Mouse (Mus musculus): ENCODE measurements around the gene Rps27. TPM values are rescaled to one million over a fixed set of nuclear protein-coding genes. Genes with fewer than 3 reads are reported as not detected.
"Not testable (repeated sequence)": the region's sequence is repeated elsewhere in the genome, so short reads cannot be mapped to it uniquely, and the experiment has no call there.

The Rps27 gene
- polyA plus RNA-seq (2016; fragmentation: Nextera tagmentation; extraction: Ambion mirVana), result 1,143 and 1,168 TPM in 2 replicates

DNA sequence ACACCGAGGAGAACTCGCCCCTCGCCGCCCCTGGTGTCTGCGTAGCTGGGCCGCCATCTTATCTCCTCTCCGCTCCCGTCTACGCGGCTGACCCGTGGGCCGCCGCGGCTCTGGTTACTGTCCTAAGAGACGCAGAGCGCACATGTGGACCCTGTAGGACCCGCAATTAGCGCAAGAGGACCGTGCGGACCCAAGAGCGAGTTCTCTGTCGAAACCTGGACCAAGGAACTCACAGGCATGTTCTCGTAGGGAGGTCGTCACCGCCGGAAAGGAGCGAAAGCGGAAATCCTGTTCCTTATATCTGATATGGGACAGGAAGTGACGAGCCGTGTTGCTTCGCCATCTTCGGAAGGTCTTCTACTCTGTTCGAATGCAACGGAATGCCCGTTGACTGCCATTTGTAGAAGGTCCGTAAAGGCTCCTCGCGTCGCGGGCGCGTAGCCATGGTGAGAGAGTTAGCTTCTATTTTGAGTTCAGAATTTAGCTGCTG lies at the start of gene Rps27, which contains the start of gene Rab13:
Gene Rps27, minus strand, starts transcription at position 275 of the 490 bp plus-strand sequence.
Gene Rab13, plus strand, starts transcription at position 319 of the 490 bp plus-strand sequence.
- Histone ChIP-seq H3K4me1 (peaks cover 22% of the 10 kb centered on the region), H3K4me3 (peak within 1 kb of the TSS; percentile 88), H3K36me3 (peaks cover 43% of the 10 kb centered on the region), H3K9me3 (replicated peaks) (no peaks in the 10 kb centered on the region), H3K27me3 (ENCODE audit: low read depth, poor library complexity, severe bottlenecking) (no peaks in the 10 kb centered on the region), H3K27ac (peak within 1 kb of the TSS; percentile 96)
- peak; percentile 91 for DNase-seq (ENCODE audit: low spot score)
- under 1% methylated on average over 42 of the region's 42 CpGs for WGBS

DNA sequence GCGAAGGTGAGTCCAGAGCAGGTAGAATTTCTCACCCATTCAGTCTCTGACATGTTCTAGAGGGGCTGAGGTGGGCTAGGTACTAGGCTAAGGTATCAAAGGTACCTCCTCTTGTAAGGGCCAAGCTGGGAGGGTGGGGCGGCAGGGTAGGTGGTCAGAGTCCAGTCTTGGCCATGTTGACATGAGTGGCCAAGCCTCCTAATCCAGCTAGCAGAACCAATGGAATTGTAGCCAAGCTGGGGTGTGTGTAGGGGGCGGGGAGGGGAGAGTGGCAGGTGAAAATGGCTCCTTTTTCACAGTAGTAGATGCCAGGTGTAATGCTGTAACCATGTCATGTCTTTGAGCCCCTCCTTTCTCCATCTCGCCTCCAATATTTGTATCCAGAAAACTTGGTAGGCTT lies 45.1 kb upstream of the Rps27 start:
- H3K4me1 ChIP-seq, result peaks cover 25% of the 10 kb centered on the region
- WGBS, result 91% methylated on average over 4 of the region's 4 CpGs
- no peak for DNase-seq (ENCODE audit: low spot score)
- H3K9me3 ChIP-seq (replicated peaks), result no peaks in the 10 kb centered on the region
- peaks cover 77% of the 10 kb centered on the region for H3K36me3 ChIP-seq
- H3K4me3 ChIP-seq, result no peak overlapping the region
- no peaks in the 10 kb centered on the region for H3K27me3 ChIP-seq (ENCODE audit: low read depth, poor library complexity, severe bottlenecking)
- no peak overlapping the region for H3K27ac ChIP-seq

DNA sequence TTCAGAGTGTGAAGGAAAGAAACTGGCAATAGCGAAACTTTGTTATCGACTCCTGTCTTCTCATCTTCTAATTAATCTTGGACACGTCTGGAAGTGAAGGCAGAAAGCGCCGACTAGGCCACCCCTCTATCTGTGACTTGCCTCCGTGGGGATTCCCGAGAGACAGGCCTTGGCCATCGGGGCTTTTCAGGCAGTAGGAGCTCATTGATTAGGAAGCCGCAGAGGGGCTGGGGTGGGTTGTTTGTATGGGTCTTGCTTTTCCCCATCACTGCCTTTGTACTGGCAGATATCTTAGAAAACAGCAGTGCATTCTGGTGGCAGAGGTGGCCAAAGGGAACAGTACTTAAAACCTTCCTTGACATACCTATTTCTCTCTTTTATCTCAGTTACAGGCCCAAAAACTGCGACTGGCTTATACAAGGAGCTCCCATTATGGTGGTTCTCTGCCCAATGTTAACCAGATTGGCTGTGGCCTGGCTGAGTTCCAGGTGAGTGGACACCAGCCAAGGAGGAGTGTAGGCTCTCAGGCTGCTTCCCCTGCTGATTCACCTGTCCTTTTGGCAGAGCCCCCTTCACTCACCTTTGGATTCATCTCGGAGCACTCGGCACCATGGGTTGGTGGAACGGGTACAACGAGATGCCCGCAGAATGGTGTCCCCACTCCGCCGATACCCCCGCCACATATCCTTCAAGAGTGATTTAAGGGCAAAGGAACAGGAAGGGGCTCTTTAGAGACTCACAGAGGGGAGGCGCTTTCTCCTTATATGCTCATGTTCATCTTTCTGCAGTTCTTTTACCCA lies 43.5 kb upstream of the Rps27 start:
- Histone ChIP-seq H3K4me3 (no peak overlapping the region; the same call in 1 of the 2 replicates), H3K36me3 (peaks cover 61% of the 10 kb centered on the region), H3K27me3 (ENCODE audit: low read depth, poor library complexity, severe bottlenecking) (no peaks in the 10 kb centered on the region), H3K27ac (no peak overlapping the region), H3K9me3 (replicated peaks) (no peaks in the 10 kb centered on the region), H3K4me1 (peaks cover 26% of the 10 kb centered on the region)
- WGBS, result 94% methylated on average over 19 of the region's 19 CpGs
- DNase-seq (ENCODE audit: low spot score), result no peak

DNA sequence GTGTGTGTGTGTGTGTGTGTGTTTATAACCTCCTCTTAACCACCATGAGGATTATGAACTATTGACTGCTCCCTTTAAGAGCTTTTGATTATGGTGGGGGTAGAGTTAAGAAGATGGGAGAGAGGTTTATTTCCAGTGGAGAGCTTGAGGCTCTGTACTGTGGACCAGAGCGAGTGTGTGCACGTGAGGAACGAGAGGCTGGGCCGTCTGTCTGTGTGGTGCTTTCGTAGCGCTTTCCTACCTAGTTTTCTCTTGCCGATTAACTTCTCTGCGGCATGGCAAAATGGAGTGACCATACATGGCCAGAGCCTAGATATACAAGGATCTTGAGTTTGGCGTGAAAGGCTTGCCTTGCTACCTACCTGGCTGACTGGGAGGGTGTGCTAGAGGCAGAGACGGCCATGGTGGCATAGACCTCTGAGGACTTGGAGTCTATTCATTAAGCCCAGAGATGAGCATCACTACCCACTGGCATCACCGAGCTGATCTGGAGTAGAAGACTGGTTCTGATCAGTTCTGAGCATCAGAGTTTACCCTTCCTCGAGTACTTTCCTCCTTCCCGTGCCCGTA lies 42.4 kb upstream of the Rps27 start:
- DNase-seq (ENCODE audit: low spot score), result no peak
- peaks cover 60% of the 10 kb centered on the region for H3K36me3 ChIP-seq
- 94% methylated on average over 14 of the region's 14 CpGs for WGBS
- no peak overlapping the region for H3K27ac ChIP-seq
- H3K9me3 ChIP-seq (replicated peaks), result no peaks in the 10 kb centered on the region
- peak overlapping the region; percentile 87 for H3K4me3 ChIP-seq
- peaks cover 26% of the 10 kb centered on the region for H3K4me1 ChIP-seq
- no peaks in the 10 kb centered on the region for H3K27me3 ChIP-seq (ENCODE audit: low read depth, poor library complexity, severe bottlenecking)

DNA sequence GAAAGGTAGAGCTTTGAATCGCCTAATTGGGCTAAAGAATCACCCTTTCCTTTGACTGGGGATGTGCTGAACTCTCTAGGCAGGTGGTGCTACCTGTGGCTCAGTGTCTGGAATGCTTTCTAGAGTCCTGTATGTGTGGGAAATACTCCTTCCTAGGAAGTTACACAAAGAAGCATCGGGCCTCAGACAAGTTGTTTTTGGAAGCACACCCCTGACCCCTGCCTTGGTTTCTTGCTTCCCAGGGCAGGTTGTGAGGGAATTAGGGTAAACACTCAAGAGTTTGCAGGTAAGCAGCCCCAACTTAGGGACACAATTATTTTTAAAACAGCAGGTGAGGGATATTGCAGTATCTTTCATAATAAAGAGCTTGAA lies 41.7 kb upstream of the Rps27 start:
- Histone ChIP-seq H3K4me3 (peak overlapping the region; percentile 87), H3K27me3 (ENCODE audit: low read depth, poor library complexity, severe bottlenecking) (no peaks in the 10 kb centered on the region), H3K36me3 (peaks cover 60% of the 10 kb centered on the region), H3K4me1 (peaks cover 26% of the 10 kb centered on the region), H3K27ac (peak overlapping the region; percentile 91), H3K9me3 (replicated peaks) (no peaks in the 10 kb centered on the region)
- no peak for DNase-seq (ENCODE audit: low spot score)
- WGBS, result 19% methylated on average over 2 of the region's 2 CpGs

DNA sequence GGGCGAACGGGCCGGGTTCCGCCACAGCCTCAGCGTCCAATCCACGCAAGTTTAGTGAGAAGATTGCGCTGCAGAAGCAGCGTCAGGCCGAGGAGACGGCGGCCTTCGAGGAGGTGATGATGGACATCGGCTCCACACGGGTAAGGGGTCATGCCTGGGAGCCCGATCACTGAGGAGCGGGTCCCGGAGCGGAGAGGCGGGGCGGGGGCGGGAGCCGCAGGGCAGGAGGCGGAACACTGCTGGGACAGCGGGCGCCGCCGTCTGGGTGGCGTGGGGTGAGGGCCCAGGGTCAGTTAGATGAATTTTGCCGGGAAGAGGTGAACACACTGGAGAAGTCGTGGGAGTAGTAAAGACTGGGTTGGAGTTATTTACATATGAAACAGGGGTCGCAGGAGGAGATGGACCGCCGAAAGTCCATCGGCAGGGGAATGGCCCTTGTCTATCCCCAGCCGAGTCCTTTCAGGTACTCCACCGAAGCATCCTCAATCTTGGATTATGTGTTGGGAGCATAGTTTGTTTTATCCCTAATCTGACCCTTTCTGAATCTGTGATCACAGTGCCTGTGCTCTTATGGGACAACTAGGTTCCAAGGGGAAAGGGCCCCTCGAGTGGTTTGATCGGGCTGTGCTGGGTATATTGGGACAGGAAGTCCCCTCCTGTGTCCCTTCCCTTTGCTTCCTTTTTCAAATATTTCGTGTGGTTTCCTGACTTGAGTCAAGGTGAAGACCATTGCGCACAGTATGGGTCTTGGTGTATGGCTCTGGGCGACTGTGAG lies 41.2 kb upstream of the Rps27 start:
- Histone ChIP-seq H3K36me3 (peaks cover 59% of the 10 kb centered on the region), H3K4me3 (peak overlapping the region; percentile 87), H3K4me1 (peaks cover 26% of the 10 kb centered on the region), H3K27ac (peak overlapping the region; percentile 91), H3K9me3 (replicated peaks) (no peaks in the 10 kb centered on the region), H3K27me3 (ENCODE audit: low read depth, poor library complexity, severe bottlenecking) (no peaks in the 10 kb centered on the region)
- peak; percentile 47 for DNase-seq (ENCODE audit: low spot score)
- 1% methylated on average over 41 of the region's 41 CpGs for WGBS

DNA sequence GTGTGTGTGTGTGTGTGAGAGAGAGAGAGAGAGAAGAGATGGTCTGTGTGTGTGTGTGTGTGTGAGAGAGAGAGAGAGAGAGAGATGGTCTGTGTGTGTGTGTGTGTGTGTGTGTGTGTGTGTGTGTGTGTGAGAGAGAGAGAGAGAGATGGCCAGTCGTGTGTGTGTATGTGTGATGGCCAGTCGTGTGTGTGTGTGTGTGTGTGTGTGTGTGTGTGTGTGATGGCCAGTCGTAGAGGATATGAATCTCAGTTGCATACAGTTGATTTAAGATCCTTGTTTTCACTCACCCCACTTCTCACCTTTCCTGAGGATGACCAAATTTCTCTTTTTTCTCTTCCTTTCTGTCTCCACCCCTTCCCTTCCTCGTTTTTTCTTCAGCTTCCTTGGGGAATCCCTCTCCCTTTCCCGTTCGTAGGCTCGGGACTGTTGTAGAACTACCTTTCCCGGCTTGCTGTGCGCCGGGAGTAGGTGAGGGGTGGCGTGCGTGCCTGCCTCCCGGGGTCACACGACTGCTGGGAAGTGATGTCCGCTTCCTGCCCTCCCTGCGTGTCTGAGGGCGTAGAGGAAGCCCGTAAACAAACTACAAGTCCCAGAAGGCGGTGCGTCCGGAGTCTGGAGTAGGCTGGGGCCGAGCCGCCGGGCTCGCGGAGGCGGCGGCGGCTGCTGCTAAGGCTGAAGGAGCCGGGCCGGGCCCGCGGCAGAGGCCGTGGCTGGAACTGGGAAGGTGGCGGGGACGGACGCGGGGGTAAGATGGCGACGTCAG lies 40.4 kb upstream of the Rps27 start, which contains the start of gene Crtc2:
Gene Crtc2, plus strand, starts transcription at position 511 of the 766 bp plus-strand sequence.
- Histone ChIP-seq H3K4me3 (peak within 1 kb of the TSS; percentile 87), H3K27ac (peak within 1 kb of the TSS; percentile 91), H3K9me3 (replicated peaks) (no peaks in the 10 kb centered on the region), H3K36me3 (peaks cover 55% of the 10 kb centered on the region), H3K4me1 (peaks cover 30% of the 10 kb centered on the region), H3K27me3 (ENCODE audit: low read depth, poor library complexity, severe bottlenecking) (no peaks in the 10 kb centered on the region)
- WGBS, result 2% methylated on average over 40 of the region's 40 CpGs
- peak; percentile 93 for DNase-seq (ENCODE audit: low spot score)

DNA sequence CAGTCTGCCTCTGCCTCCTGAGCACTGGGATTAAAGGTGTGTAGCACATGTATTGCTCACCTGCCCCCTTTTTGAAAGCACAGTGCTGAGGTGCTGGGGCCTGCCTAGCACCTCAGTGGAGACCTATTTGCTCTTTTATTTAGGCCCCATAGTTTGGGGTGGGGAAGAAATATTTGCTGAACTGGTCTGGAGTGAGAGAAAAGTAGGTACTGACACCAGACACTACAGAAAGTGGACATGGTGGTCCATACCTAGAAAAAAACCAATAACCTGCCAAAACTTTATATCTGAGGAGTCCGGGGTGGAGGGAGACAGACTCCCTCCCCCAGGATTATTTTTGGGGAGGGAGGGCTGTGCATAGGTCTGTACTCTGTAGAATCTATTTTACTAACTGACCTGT lies 39.7 kb upstream of the Rps27 start:
- peaks cover 37% of the 10 kb centered on the region for H3K4me1 ChIP-seq
- 79% methylated on average over 1 of the region's 1 CpGs for WGBS
- DNase-seq (ENCODE audit: low spot score); H3K9me3 ChIP-seq (replicated peaks); H3K4me3 ChIP-seq; H3K27ac ChIP-seq; H3K27me3 ChIP-seq (ENCODE audit: low read depth, poor library complexity, severe bottlenecking): not testable (repeated sequence)
- peaks cover 48% of the 10 kb centered on the region for H3K36me3 ChIP-seq

DNA sequence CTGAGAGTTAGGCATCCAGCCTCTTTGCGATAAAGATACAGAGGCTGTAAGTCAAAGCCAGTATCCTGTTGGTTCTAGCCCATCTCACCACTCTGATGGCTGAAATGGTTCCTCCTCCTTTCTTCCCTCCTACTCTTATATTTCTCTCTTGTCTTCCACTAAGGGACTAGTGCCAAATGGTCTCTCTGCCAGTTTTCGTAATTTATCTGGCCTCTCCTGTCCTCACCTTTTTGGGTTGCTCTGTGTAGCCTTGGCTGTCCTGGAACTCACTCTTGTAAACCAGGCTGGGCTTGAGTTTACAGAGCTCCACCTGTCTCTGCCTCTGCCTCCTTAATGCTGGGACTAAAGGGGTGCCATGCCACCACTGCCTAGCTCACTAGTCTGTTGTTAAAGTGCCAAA lies 39.2 kb upstream of the Rps27 start:
- H3K27ac ChIP-seq; H3K9me3 ChIP-seq (replicated peaks); H3K27me3 ChIP-seq (ENCODE audit: low read depth, poor library complexity, severe bottlenecking); DNase-seq (ENCODE audit: low spot score); H3K4me3 ChIP-seq: not testable (repeated sequence)
- 97% methylated on average over 2 of the region's 2 CpGs for WGBS
- Histone ChIP-seq H3K4me1 (peaks cover 39% of the 10 kb centered on the region), H3K36me3 (peaks cover 43% of the 10 kb centered on the region)

DNA sequence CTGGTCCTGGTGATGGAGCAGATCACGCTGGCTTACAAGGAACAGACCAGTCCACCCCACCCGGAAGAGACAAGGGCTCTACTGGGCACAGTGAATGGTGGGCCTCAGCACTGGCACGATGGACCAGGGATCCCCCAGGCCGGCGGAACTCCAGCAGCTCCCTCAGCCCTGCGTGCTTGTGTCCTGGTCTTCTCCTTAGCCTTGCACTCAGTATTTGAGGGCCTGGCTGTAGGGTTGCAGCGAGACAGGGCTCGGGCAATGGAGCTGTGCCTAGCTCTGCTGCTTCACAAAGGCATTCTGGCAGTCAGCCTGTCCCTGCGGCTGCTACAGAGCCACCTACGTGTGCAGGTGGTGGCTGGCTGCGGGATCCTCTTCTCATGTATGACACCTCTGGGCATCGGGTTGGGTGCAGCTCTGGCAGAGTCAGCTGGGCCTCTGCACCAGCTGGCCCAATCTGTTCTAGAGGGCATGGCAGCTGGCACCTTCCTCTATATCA lies 38.3 kb upstream of the Rps27 start:
- not testable (repeated sequence) for H3K27me3 ChIP-seq (ENCODE audit: low read depth, poor library complexity, severe bottlenecking); H3K4me3 ChIP-seq; H3K27ac ChIP-seq; H3K9me3 ChIP-seq (replicated peaks); DNase-seq (ENCODE audit: low spot score)
- Histone ChIP-seq H3K4me1 (peaks cover 42% of the 10 kb centered on the region), H3K36me3 (peaks cover 34% of the 10 kb centered on the region)
- 94% methylated on average over 11 of the region's 12 CpGs for WGBS

DNA sequence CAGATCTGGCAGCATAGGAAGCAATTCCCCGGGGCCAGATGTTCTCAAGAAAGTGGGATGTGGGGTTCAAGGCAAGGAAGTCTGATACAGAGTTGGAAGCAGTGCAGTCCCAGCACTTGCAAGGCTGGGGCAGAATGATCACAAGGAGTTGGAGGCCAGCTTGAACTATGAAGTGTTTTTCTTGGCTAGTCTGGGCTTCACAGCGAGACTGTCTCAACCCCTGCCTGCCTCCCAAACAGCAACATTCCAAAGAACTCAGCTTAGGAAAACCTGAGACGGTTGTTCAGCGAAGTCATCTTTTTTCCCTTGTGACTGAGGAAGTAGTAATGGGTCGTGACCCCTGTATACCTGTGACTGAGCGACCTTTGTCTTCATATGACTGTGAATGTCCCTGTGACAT lies 37.3 kb upstream of the Rps27 start:
- peaks cover 36% of the 10 kb centered on the region for H3K4me1 ChIP-seq
- H3K36me3 ChIP-seq, result peaks cover 25% of the 10 kb centered on the region
- WGBS, result 88% methylated on average over 6 of the region's 6 CpGs
- no peaks in the 10 kb centered on the region for H3K27me3 ChIP-seq (ENCODE audit: low read depth, poor library complexity, severe bottlenecking)
- H3K27ac ChIP-seq, result no peak overlapping the region
- no peaks in the 10 kb centered on the region for H3K9me3 ChIP-seq (replicated peaks)
- DNase-seq (ENCODE audit: low spot score), result no peak
- H3K4me3 ChIP-seq, result no peak overlapping the region

DNA sequence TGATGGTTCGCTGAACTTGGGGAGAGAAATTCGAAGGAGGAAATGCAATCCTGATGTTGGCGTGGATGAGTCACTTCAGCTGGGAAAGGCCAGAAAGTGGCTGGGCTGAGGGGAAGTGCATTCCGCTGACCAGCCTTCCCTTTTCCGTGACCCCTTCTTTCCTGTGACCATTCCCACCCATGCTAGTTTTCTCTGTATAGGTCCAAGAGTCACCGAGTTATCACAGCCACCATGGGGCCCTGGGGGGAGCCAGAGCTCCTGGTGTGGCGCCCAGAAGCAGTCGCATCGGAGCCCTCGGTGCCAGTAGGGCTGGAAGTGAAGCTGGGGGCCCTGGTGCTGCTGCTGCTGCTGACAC lies 35.3 kb upstream of the Rps27 start:
- no peak for DNase-seq (ENCODE audit: low spot score)
- peaks cover 25% of the 10 kb centered on the region for H3K36me3 ChIP-seq
- 10% methylated on average over 10 of the region's 10 CpGs for WGBS
- peak overlapping the region; percentile 93 for H3K27ac ChIP-seq
- H3K4me3 ChIP-seq, result peak overlapping the region; percentile 72
- no peaks in the 10 kb centered on the region for H3K27me3 ChIP-seq (ENCODE audit: low read depth, poor library complexity, severe bottlenecking)
- no peaks in the 10 kb centered on the region for H3K9me3 ChIP-seq (replicated peaks)
- H3K4me1 ChIP-seq, result peaks cover 26% of the 10 kb centered on the region
